Mouse (Mus musculus): ENCODE measurements at regions not wholly inside any gene's neighbourhood (a gene's known extent, or its start where the extent isn't known, plus 50 kb on each side); places are given as distances from the start of the nearest gene placed in this dataset.

DNA sequence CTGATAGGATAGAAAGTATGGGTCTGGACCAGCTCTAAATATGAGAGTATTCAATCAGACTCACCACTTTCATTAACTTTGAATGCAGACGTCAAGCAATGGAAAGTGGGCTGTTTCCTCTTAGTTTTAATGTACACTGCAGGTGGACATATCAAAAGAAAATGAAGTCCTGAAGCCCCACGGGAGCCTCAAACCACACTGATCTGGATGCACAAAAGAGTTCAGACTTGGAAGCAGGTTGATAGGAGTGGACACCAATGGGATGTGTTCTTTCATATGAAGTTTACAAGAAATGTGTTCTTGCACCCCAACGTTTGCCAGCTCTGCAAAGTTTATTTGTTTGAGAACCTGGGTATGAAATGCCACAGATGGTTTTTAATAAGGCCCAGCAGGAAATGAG lies 141.0 kb downstream of the Spata18 start:
- no peak for DNase-seq
- intact Hi-C loops (cut with DNase I) = no loop called here

DNA sequence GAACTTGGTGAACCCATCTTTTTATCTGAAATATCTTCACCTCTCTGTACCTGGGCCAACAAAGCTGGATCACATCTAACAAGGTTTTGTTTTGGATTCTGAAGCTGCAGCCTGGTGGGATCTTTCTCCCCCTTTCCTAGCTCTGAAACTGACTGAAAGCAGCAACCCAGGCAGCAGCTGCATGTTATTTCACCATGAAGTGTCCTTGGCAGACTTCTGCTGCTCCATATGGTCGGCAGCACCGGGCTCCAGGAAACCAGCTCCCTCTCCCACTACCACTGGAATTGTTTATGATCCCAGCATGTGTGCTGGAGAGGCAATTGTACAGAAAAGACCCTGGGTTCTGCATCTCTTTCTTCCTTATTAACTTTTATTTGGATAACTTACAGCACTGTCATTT lies 145.0 kb downstream of the Spata18 start:
- DNase-seq = no peak
- intact Hi-C loops (cut with DNase I) = no loop called here

GRCm38 (mm10) chr5:73797980-73798379 lies 146.8 kb downstream of the Spata18 start:
- intact Hi-C loops (cut with DNase I) = no loop called here

DNA sequence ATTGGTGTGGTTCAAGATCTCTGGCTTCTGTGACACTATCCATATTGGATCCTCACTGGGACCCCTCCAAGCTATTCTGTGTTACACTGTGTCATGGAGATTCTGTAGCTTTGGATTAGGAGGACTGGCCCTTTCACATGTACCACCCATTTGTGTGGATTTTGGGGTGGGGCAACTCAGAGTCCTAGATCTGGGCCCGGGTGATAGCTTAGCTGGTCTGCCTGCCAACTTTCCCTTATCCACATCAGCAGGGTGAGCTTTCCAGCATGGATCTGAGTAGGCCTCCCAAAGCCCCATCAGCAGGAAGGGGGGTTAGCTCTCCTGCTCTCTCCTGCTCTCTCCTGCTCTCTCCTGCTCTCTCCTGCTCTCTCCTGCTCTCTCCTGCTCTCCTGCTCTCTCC lies 152.3 kb downstream of the Spata18 start:
- intact Hi-C loops (cut with DNase I) = no loop called here
- DNase-seq = no peak

More at GRCm38 (mm10) chr5:73797980-73798379, 146.8 kb downstream of the Spata18 start:
- no peak for DNase-seq

GRCm38 (mm10) chr5:73804556-73805230 lies 153.5 kb downstream of the Spata18 start:
- no peak for DNase-seq
- intact Hi-C loops (cut with DNase I) = no loop called here

GRCm38 (mm10) chr5:73810660-73811059 lies 159.5 kb downstream of the Spata18 start:
- intact Hi-C loops (cut with DNase I) = no loop called here
- no peak for DNase-seq

- no peak for DNase-seq
- intact Hi-C loops (cut with DNase I) = no loop called here
Observed at GRCm38 (mm10) chr5:73811094-73811521, 159.9 kb downstream of the Spata18 start.

DNA sequence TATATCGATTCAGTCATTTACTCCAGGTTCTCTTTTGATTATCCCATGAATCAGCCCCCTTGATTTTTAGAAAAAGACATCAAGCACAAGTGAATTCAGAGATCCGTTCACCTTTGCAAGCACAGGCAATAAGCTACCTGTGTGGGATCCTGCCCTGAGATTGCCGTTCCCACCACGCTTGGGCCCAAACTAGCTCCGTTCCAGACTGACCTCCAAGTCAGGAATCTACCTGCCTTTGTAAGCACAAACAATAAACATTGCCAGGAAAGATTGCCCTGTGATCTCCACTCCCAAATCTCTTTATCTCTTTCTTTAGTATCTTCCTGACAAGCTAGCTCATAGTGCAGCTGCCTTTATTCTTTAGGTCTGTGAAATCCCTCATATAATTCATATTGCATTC lies 164.6 kb downstream of the Spata18 start:
- no peak for DNase-seq
- intact Hi-C loops (cut with DNase I) = no loop called here

GRCm38 (mm10) chr5:73817180-73817579 lies 166.0 kb downstream of the Spata18 start:
- intact Hi-C loops (cut with DNase I) = no loop called here
- no peak for DNase-seq

DNA sequence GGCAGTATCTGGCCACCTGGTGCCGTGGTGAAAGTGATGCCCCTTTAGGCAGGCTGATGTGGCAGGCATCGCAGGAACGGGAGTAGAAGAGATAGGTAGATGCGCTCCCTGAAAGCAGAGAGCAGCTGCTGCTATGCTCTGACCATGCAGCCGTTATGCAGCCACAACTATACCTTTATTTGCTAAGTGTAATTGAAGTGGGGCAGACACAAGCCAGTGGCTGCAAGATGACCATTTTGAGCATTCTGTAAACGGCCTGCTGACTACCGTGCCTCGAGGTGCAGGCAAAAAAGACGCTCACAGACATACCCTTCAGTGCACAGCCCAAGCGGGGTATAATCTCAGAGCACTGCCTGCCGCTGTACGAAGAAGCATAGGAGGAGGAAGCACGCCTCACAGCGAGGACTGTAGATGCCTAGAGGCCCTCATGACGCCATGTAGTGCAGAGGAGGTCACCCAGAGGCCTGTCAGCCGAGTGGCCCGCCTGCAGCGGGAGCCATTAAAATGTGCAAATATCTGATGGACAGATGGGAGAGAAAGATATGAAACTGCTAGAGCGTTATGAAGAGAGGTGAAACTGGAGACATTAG lies 170.9 kb downstream of the Spata18 start:
- intact Hi-C loops (cut with DNase I) = no loop called here
- DNase-seq = no peak

DNA sequence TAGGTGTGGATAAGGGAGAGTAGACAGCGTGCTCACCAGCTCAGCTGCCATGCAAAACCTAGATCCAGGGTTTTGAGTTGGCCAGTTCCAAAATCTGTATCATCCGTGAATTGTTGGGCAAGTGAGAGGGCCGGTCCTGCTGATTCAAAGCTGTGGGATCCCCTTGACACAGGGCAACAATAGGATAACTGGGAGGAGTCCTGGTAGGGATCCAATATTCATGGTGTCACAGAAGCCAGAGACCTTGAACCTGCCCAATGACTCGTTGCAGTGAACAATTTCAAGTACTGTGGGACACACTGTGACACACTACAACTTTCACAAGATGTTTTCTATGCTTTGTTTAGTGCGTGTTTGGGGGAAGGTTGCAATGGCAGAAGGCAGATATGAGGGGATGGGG lies 172.2 kb downstream of the Spata18 start:
- intact Hi-C loops (cut with DNase I) = no loop called here

DNA sequence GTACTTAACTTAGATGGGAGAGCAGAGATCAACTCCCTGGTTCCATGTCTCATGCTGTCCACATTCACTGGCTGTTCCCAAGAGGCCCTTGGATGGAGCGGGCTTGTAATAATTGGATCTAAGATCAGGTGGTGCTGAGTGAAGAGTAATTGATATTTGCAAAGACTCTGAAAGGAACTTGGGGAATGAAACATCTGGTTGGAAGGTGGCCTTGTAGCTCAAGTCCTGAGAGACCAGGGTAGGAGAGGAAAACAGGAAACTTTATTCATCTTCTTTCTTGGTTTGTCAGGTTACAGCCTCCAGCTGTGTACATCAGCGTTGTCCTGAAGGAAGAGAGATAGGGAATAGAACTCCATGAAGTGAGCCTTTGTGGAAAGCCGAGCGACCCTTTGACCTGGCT lies 175.8 kb downstream of the Spata18 start:
- intact Hi-C loops (cut with DNase I) = no loop called here
- no peak for DNase-seq

More for the DNA sequence above, 172.2 kb downstream of the Spata18 start:
- no peak for DNase-seq

DNA sequence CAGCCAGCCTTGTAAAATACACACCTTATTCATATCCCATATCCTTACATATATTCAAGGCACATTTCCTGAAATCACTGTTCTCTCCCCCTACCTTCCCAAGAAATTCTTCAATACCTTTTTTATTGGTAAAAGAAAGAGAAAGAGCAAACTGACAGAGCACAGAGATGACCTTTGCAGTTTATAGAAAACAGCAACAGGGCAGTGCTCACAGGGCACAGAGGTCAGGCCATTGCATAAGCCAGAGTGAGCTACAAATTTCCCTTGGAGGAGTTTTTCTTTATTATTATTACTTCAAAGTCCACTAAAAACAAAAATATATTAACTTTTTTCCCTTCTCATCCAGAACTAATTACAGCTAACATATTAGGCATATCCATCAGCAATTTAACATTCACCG lies 182.5 kb downstream of the Spata18 start:
- intact Hi-C loops (cut with DNase I) = no loop called here

DNA sequence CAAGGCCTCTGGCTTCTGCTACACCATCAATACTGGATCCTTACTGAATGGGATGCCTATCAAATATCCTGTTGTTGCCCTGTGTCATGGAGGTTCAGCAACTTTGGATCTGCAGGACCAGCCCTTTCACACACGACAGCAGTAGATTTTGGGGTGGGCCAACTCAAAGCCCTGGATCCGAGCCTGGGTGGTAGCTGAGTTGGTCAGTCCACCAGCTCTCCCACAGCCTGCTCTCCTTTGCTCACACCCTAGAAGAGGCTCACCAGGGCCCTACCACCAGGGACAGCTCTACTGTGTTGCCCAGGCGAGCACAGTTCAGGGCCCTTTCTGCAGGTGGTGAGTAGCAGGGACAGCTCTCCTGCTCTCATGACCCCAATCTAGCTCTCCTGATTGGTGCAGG lies 192.6 kb downstream of the Spata18 start:
- intact Hi-C loops (cut with DNase I) = no loop called here
- DNase-seq = no peak

More for the DNA sequence above, 182.5 kb downstream of the Spata18 start:
- no peak for DNase-seq

- intact Hi-C loops (cut with DNase I) = no loop called here
- DNase-seq = no peak
Observed at GRCm38 (mm10) chr5:73846096-73846782, 195.1 kb downstream of the Spata18 start.

GRCm38 (mm10) chr5:73846783-73847151 lies 195.6 kb downstream of the Spata18 start:
- peak in 1 of 2 experiments; percentile 19 for DNase-seq
- intact Hi-C loops (cut with DNase I) = no loop called here

DNA sequence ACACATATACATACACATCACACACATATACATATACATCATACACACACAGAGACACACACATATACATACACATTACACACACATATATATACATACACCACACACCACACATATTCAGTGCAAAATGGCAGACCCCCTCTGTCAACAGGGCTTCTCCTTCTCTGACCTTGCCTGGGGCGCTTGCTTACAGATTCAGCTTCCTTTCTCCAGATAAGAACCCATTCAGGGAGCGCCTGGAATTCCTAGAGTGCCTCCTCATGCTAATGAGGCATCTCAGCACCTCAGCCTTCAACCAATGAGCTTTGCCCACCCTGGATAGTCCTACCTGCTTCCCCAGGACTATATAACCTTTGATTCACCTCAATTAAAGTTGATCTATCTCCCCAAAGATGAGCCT lies 200.3 kb downstream of the Spata18 start:
- intact Hi-C loops (cut with DNase I) = loop anchor here (5.0 to 10.0 kb wide), 7 partner anchors 164 to 1113 kb away; no protein-coding TSS in a partner anchor
- DNase-seq = no peak

GRCm38 (mm10) chr5:73854025-73854773 lies 203.0 kb downstream of the Spata18 start:
- intact Hi-C loops (cut with DNase I) = loop anchor here (1.0 to 10.0 kb wide), 9 partner anchors 167 to 1303 kb away; no protein-coding TSS in a partner anchor
- peak; percentile 77 to 78 for DNase-seq

- intact Hi-C loops (cut with DNase I) = loop anchor here (1.0 to 10.0 kb wide), 10 partner anchors 137 to 1302 kb away; no protein-coding TSS in a partner anchor
- DNase-seq = peak; percentile 43 to 48
Observed at GRCm38 (mm10) chr5:73854774-73855371, 203.7 kb downstream of the Spata18 start.

DNA sequence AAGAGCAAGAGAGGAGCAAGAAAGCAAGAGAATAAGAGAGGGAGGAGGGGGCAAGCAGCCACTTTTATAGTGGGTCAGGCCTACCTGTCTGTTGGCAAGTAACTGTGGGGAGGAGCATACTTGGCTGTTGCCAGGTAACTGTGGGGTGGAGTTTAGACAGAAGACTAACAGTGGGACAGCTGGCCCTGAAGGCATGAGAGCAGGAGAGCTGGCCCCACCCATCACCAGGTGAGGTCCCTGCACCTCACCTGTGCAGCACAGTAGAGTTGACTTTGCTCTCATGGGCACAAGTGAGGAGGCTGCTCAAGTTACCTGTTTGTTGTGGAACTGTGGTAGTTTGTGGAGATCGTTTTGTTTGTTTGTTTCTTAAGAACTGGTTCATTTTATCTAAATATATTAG lies 208.1 kb downstream of the Spata18 start:
- no peak for DNase-seq
- intact Hi-C loops (cut with DNase I) = loop anchor here (5.0 to 10.0 kb wide), 5 partner anchors 133 to 1105 kb away; no protein-coding TSS in a partner anchor
